ENCODE assay signal across 16 mouse cellular contexts in genomic region chr1:165829890-165830289, GRCm38 (mm10).
"Had no signal": no experiment of that assay in that cellular context is flagged by ENCODE, and none has a peak within 500 bp of the region (broad histone marks: within the 10 kb centered on the region; RNA-seq: fewer than 3 reads in every experiment).

No protein-coding gene starts in this region.

- H3K27ac ChIP-seq: neural tube, embryonic 13.5 days; neural tube, embryonic 15.5 days; stomach, embryonic 15.5 days; stomach, postnatal 0 days had no signal

- H3K9ac ChIP-seq: neural tube, embryonic 13.5 days; neural tube, embryonic 15.5 days; stomach, embryonic 15.5 days had no signal

- H3K27me3 ChIP-seq: neural tube, embryonic 15.5 days; stomach, embryonic 15.5 days had no signal

- H3K9me3 ChIP-seq: neural tube, embryonic 13.5 days; neural tube, embryonic 15.5 days; stomach, embryonic 15.5 days had no signal

- H3K36me3 ChIP-seq: neural tube, embryonic 13.5 days; neural tube, embryonic 15.5 days; stomach, embryonic 15.5 days had no signal

- H3K4me2 ChIP-seq: neural tube, embryonic 13.5 days; neural tube, embryonic 15.5 days; stomach, embryonic 15.5 days had no signal

- H3K4me3 ChIP-seq: neural tube, embryonic 13.5 days; neural tube, embryonic 15.5 days; stomach, embryonic 15.5 days had no signal

- DNase-seq: retina, postnatal 1 day; right cerebral cortex, adult 18-20 months; right cerebral cortex, postnatal 14 days; right cerebral cortex, postnatal 25 days; right cerebral cortex, postnatal 4 days; spleen, adult 18-20 months; thymus, adult 18-20 months; thymus, adult 2 months; thymus, postnatal 14 days; thymus, postnatal 25 days; thymus, postnatal 36 days; thymus, postnatal 4 days had no signal
